Mouse (Mus musculus): ENCODE data around the gene Itk.

DNA sequence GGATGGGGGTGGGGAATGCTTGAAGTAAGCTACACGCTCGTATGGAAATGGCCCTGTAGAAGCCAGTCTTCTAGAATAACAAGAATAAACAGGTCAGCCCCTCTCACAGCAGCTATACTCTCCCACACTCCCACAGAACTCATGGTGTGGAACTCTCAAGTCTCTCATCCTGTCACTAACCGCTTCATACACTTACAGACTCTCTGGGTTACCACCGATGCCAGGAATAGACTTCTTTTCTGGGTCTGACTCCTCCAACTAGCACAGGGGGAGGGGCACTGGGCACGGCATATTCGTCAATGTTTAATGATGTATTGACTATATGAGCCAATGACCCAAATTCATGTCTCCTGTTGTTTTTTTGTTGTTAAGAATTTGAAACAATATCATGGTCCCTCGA, 82.5 kb downstream of the Itk start:
- TF ChIP-seq CTCF (IDR thresholded peaks at IDR 0.05; ENCODE audit: borderline replicate concordance, control insufficient read depth, extremely low read depth, insufficient read depth, low read length, poor library complexity), result no peak
- no peak for TF ChIP-seq POLR2A (IDR thresholded peaks at IDR 0.05; ENCODE audit: control insufficient read depth, extremely low read depth, insufficient read depth, low read length, poor library complexity)

All from thymus, adult 2 months (tissue).